Mouse (Mus musculus) granulocyte monocyte progenitor cell, adult 5-6 weeks (primary cell): ENCODE results near the gene Dock10. TPM values are rescaled to one million over a fixed set of nuclear protein-coding genes. Genes with fewer than 3 reads are reported as not detected.
"Not testable (repeated sequence)": the region's sequence is repeated elsewhere in the genome, so short reads cannot be mapped to it uniquely, and the experiment has no call there.

Source experiments
- ATAC-seq: replicated peaks from 2 replicates; pipeline ENCODE4 v1.8.0; 2016; ENCODE audit warnings: mild to moderate bottlenecking, moderate TSS enrichment, inconsistent platforms; ENCODE audit not compliant: poor library complexity, severe bottlenecking
- total RNA-seq, 2 experiments: library from RNA; stranded (forward) in 1 of 2; stranded (reverse) in 1 of 2; fragments of 200-712, 200-1000 nt in 1 of 2; fragments of >200 nt in 1 of 2; fragmentation: Nextera tagmentation in 1 of 2; gene quantifications; 2 replicates each; pipeline ENCODE4 v1.2.3; 2014 to 2017

Dock10 gene
- total RNA-seq (2014; fragmentation: Nextera tagmentation) (149 TPM in 2 replicates), total RNA-seq (2017) (117 and 126 TPM in 2 replicates)

GRCm38 (mm10) chr1:80757977-80758797, at the start of gene Dock10:
Dock10 (minus strand) TSS chr1:80758527.
- ATAC-seq = peak; percentile 46

DNA sequence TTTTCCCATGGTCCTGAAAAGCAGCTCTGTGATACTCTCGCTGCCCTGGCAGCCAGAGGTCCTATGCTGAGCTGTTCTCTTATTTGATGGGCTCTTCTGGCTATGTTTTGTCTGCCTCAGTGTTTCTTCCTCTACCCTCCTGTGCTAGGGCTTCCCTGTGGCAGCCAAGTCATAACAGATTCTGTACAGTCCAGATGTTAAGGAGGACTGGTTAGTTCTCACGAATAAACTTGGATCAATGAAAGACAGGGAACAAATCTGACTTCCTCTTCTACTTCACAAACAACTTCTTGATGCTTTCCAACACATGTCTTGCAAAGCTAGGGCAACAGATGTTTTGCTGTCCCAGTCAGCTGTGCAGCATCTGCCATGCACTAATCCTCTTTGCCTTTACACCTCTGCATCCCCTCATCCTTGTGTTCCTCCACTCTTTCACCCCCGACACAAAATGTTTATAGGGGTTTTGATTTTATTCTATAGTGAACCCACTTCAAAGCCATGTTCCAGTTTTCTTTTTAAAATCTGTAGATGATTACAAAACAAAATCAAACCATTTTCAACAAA, 48.6 kb upstream of the Dock10 start:
- ATAC-seq = no peak

GRCm38 (mm10) chr1:80802023-80802422, 43.7 kb upstream of the Dock10 start:
- ATAC-seq = no peak

GRCm38 (mm10) chr1:80785066-80785779, 26.9 kb upstream of the Dock10 start:
- peak; percentile 96 for ATAC-seq

DNA sequence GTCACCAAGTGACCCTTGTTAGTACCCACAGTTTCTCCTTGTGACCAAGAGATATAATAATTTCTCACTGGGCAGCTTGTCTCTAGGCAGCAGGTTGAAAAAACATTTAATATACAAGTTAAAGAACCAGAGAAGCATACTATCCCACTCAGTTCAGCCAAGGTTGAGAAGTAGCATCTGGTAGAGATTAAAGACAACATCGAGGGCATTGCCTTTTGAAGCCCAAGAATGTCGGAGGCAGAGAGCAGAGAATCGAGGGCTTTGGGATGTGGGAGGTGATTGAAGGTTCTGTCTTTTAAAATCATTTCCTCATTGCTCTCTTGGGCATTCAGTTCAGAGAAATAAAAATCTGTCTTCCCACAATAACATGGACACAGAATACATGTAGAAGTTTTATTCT, 25.8 kb upstream of the Dock10 start:
- no peak for ATAC-seq

DNA sequence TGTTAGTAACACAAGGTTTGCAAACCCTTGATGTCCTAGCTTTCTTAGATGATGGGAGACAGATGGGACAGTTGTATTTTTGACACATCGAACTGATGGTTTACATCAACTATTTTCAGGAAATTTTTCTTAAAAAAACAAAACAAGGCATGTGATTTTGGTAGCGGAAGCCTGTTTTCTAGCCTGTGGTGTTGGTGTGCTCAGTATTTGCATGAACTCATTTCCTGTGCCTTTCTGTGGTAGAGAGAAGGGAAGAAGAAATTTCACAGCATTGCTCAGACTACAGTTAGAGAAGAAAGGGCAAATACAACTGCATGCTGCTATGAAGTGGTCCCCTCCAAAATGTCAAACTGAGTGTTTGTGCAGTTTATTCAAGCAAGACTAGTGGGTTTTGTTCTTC, 7.2 kb upstream of the Dock10 start:
- peak; percentile 86 for ATAC-seq

- ATAC-seq = peak; percentile 29
Observed at GRCm38 (mm10) chr1:80763042-80763950, 5.0 kb upstream of the Dock10 start.

DNA sequence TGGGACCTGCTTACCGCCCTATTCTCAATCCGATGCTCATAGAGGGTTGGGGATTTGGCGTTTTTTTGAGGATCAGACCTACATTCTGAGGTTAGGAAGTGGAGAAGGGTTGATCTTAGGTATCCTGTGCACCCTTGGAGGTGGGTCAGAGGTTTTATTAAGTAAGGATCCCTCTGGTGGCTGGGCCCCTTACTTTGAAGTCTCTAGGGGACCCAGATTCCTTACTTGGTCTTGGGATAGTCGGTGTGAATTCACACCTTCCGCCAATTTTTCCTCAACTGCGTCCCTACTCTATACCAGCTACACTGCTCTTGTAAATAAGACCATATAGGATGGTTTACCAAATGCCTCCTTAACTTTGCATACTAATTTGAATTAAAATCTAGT, 464 bp upstream of the Dock10 start:
- ATAC-seq = no peak

GRCm38 (mm10) chr1:80757650-80757976, 714 bp downstream of the Dock10 start:
- ATAC-seq = no peak

DNA sequence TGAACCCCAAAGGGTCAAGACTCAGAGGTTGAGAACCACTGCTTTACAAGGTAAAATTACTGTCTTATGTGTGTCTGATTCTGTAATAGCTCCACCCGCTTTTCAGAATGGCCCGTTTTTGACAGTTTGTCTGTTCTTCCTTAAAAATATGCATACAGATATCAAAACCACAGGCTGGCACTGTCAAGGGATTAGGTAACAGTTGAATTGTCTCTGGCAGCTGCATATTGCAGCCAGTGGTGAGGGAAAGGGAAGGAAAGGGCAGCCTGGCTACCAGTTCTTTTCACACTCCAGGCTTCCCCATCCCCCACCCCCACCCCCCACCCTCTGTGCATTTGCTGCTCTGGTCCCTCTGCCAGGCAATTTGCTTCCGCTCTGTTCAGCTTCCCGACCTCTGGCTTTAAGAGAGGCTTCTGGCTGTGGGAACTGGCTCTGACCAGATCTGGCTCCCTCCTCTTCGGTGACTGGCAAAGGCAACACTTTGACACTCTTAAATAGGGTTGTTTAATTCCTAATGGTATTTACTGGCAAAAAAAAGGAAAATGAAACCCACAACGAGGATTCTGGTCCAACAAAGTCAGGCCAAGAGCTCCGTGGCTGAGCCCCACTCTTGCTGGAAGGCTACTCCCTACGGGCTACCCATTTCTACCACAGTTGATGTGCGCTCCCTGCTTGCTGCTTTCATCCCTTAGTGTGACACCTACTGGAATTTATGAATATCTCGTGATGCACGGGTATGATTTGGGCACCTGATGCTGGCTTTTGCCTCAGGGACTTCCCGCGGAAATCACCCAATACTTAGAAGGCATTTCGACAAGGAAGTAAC, 1.3 kb downstream of the Dock10 start:
- peak; percentile 64 for ATAC-seq

DNA sequence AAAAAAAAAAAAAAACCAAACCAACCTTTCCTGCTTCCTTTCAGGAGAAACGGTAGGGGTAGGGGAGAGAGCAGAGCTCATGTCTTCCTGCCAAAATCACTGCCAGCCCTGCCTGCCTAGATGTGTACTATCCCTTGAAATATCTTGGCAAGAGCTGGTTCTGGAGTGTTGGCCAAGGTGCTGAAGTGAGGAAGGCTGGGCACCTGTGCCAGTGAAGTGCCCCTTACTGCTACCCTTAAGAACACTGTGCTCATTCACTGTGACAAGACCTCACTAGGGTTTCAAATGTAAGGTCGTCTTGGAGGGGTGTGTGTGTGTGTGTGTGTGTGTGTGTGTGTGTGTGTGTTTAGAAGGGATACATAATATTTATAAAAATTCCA, 2.3 kb downstream of the Dock10 start:
- no peak for ATAC-seq

GRCm38 (mm10) chr1:80755296-80756059, 2.8 kb downstream of the Dock10 start:
- 0 out of 2 replicates have a peak, but pooled peaks have one; percentile 3 for ATAC-seq

DNA sequence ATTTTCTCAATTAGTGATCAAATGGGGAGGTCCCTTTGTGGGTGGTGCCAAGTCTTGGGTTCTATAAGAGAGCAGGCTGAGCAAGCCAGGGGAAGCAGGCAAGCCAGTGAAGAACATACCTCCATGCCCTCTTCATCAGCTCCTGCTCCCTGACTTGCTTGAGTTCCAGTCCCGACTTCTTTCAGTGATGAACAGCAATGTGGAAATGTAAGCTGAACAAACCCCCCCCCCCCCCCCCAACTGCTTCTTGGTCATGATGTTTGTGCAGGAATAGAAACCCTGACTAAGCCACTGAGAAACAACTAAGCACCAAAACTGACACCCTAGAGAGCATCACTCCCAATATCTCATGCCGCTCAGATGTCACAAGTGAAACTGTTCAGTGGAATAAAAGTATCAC, 9.2 kb downstream of the Dock10 start:
- ATAC-seq = not testable (repeated sequence)

- peak; percentile 84 for ATAC-seq
Observed at GRCm38 (mm10) chr1:80746691-80747463, 11.4 kb downstream of the Dock10 start.

DNA sequence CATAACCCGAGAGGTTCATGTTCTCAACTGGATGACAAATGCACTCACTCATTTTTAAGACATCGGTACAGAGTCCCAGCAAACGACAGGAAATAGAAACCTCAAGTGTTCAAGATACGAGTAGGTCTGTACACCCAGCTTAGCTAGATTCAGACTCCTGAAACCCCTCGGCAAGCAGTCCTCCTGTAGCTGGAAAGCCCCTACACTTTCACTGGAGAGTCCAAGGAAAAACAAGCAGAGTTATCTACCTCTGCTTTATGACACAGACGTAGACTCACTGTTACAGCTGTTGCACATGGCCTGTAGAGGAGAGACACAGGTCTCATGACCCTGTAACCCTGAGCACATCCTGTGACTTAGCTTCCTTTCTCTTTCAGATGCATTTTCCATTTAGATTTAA, 12.1 kb downstream of the Dock10 start:
- ATAC-seq = peak; percentile 49

DNA sequence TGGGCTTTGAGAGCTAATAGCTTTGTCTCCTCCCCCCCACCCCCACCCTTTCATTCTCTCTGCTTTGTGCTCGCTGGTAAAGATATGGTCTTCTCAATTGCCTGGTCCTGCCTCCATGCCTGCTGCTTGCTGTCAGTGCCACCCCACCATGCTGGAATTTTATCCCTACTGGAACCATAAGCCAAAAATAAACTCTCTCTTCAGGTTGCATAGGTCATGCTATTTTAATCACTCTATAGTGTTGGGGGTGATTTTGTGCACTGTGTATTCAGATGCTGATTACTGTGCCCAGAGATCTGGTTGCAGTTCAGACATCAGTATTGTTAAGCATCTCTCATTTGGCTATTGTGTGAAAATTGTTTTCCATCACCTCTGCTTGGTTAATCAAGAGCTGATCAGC, 18.9 kb downstream of the Dock10 start:
- no peak for ATAC-seq

DNA sequence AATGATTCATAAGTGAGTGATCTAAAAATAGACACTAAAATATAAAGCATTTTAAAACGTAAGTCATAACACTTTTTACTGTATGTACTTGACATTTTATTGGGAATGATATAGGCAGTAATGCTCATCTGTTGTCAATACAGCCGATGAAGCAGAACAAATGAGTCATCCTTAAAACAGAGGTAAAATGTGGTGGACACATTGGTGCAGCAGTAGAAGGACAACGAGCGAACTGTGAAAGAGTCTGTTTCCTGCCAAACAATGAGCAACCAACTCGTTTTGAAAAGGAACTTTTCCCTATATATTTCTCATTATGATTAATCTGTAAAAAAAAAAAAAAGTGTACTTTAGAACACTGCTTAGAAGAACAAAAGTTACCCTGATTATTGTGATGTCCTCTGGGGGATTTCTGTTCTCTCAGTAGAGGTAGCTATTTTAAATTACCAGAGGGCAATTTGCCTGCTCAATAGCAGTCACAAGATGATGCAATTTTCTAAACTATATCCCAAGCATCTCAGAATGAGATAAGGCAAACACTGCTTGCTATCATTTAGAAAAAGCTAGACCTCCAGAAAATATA, 20.4 kb downstream of the Dock10 start:
- ATAC-seq = no peak

DNA sequence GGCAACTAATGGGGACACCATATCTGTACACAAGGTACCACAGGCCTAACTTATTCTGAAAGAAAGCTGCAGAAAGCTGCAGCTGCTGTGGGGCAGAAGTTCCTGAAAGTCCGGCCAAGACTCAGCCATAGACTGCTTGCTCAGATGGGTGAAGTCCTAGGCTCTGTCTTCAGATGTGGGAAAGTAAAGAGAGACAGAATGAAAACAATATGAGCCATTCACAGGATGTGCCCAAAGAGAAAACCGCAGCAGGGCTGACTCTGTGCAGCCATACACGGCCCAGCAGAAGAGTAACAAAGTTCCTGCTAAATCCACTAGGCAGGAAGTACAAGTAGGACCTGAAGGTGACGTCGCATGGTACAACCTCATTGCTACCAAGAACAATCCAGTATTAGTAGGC, 27.7 kb downstream of the Dock10 start:
- peak; percentile 60; the same call in 1 of the 2 replicates for ATAC-seq
